Mouse (Mus musculus) stomach, embryonic 14.5 days (tissue): ENCODE data around the gene Tmem38b. TPM values are rescaled to one million over a fixed set of nuclear protein-coding genes. Genes with fewer than 3 reads are reported as not detected.

Experiments
- ATAC-seq: fragments of 200-750 bp; cut with Nextera tagmentation; 2 replicates; pipeline ENCODE4 v1.8.0; 2017; ENCODE audit warnings: low read depth, moderate TSS enrichment; ENCODE audit not compliant: insufficient number of reproducible peaks, insufficient read depth, low FRiP score
- H3K27ac ChIP-seq: fragments of 300-500 bp; sonication (generic); 2 replicates; pipeline ENCODE4 v1.5.1; 2014; ENCODE audit warnings: mild to moderate bottlenecking, low read length, moderate library complexity, mixed read lengths
- H3K27me3 ChIP-seq: fragments of 300-500 bp; sonication (generic); 2 replicates; pipeline ENCODE4 v1.6.1; 2014; ENCODE audit warnings: low read length, control low read depth, mixed read lengths; ENCODE audit not compliant: control insufficient read depth, insufficient read depth
- H3K36me3 ChIP-seq: fragments of 300-500 bp; sonication (generic); 2 replicates; pipeline ENCODE4 v1.6.1; 2014; ENCODE audit warnings: mild to moderate bottlenecking, control low read depth, low read length, moderate library complexity, mixed read lengths; ENCODE audit not compliant: control insufficient read depth, insufficient read depth
- H3K4me1 ChIP-seq: fragments of 300-500 bp; sonication (generic); 2 replicates; pipeline ENCODE4 v1.6.1; 2014; ENCODE audit warnings: low read length, control low read depth, mixed read lengths; ENCODE audit not compliant: control insufficient read depth, insufficient read depth
- H3K4me2 ChIP-seq: fragments of 300-500 bp; sonication (generic); replicated peaks from 2 replicates; pipeline ENCODE4 v1.6.1; 2014; ENCODE audit warnings: low read depth, low read length, control low read depth
- H3K4me3 ChIP-seq: fragments of 300-500 bp; sonication (generic); 2 replicates; pipeline ENCODE4 v1.5.1; 2014; ENCODE audit warnings: low read depth, low read length, control low read depth
- H3K9ac ChIP-seq: fragments of 300-500 bp; sonication (generic); replicated peaks from 2 replicates; pipeline ENCODE4 v1.6.1; 2014; ENCODE audit warnings: low read depth, mild to moderate bottlenecking, control low read depth, low read length, moderate library complexity, mixed read lengths
- H3K9me3 ChIP-seq: fragments of 300-500 bp; sonication (generic); 2 replicates; pipeline ENCODE4 v1.6.1; 2016; ENCODE audit warnings: low read depth, low read length, control low read depth; ENCODE audit not compliant: control insufficient read depth
- WGBS: fragments of 180-500 bp; shearing (Covaris S2); extraction: QIAGEN DNeasy Blood & Tissue Kit; methylation state at CpG from one replicate; pipeline ENCODE4 v1.1.7; 2014; 5-methylcytosine and 5-hydroxymethylcytosine counted together
- polyA plus RNA-seq: library from polyadenylated mRNA; unstranded; fragments of >200 nt; fragmentation: Nextera tagmentation; extraction: Ambion mirVana; gene quantifications from 2 replicates; pipeline ENCODE4 v1.2.1, GENCODE M21; 2014

Gene Tmem38b
- polyA plus RNA-seq, 1 experiment from 2014 or later = 8.6 TPM

DNA sequence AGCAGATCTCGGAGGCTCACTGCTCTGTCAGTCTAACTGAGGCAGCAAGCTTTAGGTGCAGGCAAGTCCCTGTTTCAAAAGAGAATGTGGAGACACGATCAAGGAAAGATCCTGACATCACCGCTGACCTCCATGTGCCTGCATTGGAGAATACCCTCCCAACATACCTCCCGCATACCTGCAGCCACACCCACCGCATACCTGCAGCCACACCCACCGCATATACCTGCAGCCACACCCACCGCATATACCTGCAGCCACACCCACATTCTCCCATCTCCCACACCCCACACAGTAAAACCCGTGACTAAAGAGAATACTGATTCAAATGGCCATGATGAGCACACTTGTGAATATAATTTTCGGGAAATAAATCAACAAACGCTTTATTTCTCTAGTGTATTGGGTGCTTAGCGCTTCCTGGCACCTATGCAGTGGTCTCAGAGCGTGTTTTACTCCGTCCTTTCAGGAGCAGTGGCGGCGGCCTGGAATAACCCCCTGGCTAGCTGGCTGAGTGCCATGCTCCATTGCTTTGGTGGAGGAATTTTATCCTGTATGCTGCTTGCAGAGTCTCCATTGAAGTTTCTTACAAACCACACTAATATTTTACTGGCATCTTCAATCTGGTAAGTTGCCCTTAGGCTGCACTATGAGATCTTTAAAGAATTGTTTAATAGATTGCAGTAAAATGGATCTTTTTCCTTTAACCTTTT is 14.5 kb downstream of the Tmem38b start:
- H3K36me3 ChIP-seq = no peaks in the 10 kb centered on the region
- no peak overlapping the region for H3K4me3 ChIP-seq
- H3K4me2 ChIP-seq = no peak overlapping the region
- no peak overlapping the region for H3K27ac ChIP-seq
- H3K9ac ChIP-seq = no peak overlapping the region
- H3K4me1 ChIP-seq = no peaks in the 10 kb centered on the region
- no peaks in the 10 kb centered on the region for H3K27me3 ChIP-seq
- no peak for ATAC-seq
- 84% methylated on average over 15 of the region's 15 CpGs for WGBS
- H3K9me3 ChIP-seq = no peaks in the 10 kb centered on the region

- Histone ChIP-seq H3K36me3 (no peaks in the 10 kb centered on the region), H3K27ac (no peak overlapping the region), H3K9ac (no peak overlapping the region), H3K4me2 (no peak overlapping the region), H3K4me1 (no peaks in the 10 kb centered on the region), H3K4me3 (no peak overlapping the region), H3K27me3 (no peaks in the 10 kb centered on the region), H3K9me3 (no peaks in the 10 kb centered on the region)
- no peak for ATAC-seq
- WGBS = 58% methylated on average over 8 of the region's 8 CpGs
These were observed 17.7 kb downstream of the Tmem38b start for GRCm38 (mm10) chr4:53843553-53843952.

DNA sequence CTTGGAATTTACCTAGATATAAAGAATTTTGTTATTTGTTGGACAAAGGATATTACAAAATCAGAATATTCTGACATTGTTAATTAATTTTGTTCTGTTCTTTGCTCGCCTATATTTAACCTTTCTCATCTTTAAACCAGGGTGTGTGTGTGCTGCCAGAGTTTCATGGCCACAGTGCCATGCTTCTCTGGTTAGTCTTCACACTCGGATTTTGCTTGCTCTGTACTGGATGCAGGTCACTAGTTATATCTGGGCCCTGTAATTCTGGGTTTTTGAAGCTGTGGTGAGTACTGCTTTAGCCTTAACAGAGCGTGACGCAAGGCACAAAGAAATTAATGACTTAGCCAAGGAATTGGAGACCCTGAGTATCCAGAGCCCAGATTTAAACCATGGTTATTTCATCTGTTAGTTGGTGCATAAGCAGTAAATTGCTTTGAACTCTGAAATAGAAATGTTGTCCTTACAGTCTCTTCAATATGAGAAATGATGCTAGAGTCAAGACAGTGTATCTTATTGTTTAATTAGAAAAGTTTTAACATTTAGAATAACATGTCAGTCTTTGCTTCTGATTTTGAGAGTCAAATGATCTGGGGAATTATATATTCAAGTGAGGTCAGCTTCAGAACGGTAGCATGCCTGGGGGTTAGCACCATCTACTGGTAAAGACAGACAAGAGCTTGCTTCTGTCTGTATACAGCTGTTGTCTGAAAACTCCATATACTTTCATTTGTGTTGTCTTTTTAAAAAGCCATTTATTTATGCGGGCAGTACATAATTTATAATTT is 19.2 kb downstream of the Tmem38b start:
- Histone ChIP-seq H3K4me2 (no peak overlapping the region), H3K9me3 (no peaks in the 10 kb centered on the region), H3K27ac (no peak overlapping the region), H3K27me3 (no peaks in the 10 kb centered on the region), H3K4me3 (no peak overlapping the region), H3K9ac (no peak overlapping the region), H3K36me3 (no peaks in the 10 kb centered on the region), H3K4me1 (no peaks in the 10 kb centered on the region)
- no peak for ATAC-seq
- 58% methylated on average over 6 of the region's 6 CpGs for WGBS

- no peaks in the 10 kb centered on the region for H3K36me3 ChIP-seq
- H3K4me2 ChIP-seq = no peak overlapping the region
- H3K9ac ChIP-seq = no peak overlapping the region
- WGBS = 94% methylated on average over 1 of the region's 1 CpGs
- H3K9me3 ChIP-seq = no peaks in the 10 kb centered on the region
- H3K4me1 ChIP-seq = no peaks in the 10 kb centered on the region
- ATAC-seq = no peak
- H3K27me3 ChIP-seq = no peaks in the 10 kb centered on the region
- H3K4me3 ChIP-seq = no peak overlapping the region
- H3K27ac ChIP-seq = no peak overlapping the region
These were observed 19.8 kb downstream of the Tmem38b start for GRCm38 (mm10) chr4:53845656-53846055.

GRCm38 (mm10) chr4:53846326-53846725 is 20.5 kb downstream of the Tmem38b start:
- Histone ChIP-seq H3K9me3 (no peaks in the 10 kb centered on the region), H3K36me3 (no peaks in the 10 kb centered on the region), H3K27me3 (no peaks in the 10 kb centered on the region), H3K4me2 (no peak overlapping the region), H3K9ac (no peak overlapping the region), H3K27ac (no peak overlapping the region), H3K4me1 (no peaks in the 10 kb centered on the region), H3K4me3 (no peak overlapping the region)
- WGBS = 68% methylated on average over 2 of the region's 2 CpGs
- ATAC-seq = no peak

- no peak for ATAC-seq
- Histone ChIP-seq H3K27ac (no peak overlapping the region), H3K4me2 (no peak overlapping the region), H3K27me3 (no peaks in the 10 kb centered on the region), H3K36me3 (no peaks in the 10 kb centered on the region), H3K4me3 (no peak overlapping the region), H3K9me3 (no peaks in the 10 kb centered on the region), H3K4me1 (no peaks in the 10 kb centered on the region), H3K9ac (no peak overlapping the region)
- 86% methylated on average over 4 of the region's 4 CpGs for WGBS
These were observed 21.7 kb downstream of the Tmem38b start for GRCm38 (mm10) chr4:53847541-53847940.

DNA sequence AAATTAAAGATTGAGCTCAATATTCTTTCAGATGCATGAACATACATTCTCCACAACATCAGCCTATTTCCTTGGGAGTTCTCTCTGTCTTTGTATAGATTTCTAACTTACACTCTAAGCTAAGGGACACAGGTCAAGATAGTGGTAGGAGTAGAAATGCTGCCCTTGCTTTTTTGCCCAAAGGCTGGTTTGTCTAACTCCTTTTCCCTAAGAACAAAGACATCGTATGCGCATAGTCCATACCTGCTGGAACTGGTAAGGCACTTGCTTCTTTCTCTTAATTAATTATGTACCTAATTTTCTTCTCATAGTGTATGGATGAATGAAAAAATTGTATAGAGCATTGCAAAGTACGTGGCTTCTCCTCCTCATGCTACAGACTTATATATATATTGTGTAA is 22.5 kb downstream of the Tmem38b start:
- Histone ChIP-seq H3K4me3 (no peak overlapping the region), H3K27me3 (no peaks in the 10 kb centered on the region), H3K4me2 (no peak overlapping the region), H3K4me1 (no peaks in the 10 kb centered on the region), H3K9ac (no peak overlapping the region), H3K36me3 (no peaks in the 10 kb centered on the region), H3K9me3 (no peaks in the 10 kb centered on the region), H3K27ac (no peak overlapping the region)
- ATAC-seq = no peak
- WGBS = 95% methylated on average over 3 of the region's 3 CpGs

DNA sequence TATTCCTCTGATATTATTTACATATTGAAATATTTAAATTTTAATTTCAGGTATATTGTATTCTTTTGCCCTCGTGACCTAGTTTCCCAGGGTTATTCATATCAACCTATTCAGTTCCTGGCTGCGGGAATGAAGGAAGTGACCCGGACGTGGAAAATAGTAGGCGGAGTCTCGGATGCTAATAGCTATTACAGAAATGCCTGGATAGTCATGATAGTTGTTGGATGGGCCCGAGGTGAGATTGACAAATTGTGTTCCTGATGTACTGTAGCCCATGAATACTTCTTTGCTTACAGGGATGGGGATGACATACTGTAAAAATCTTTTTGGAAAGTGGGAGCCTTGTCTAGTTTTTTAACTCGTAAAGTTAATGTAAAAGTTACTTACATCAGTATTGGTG is 23.0 kb downstream of the Tmem38b start:
- H3K9ac ChIP-seq = no peak overlapping the region
- no peak overlapping the region for H3K4me3 ChIP-seq
- H3K27me3 ChIP-seq = no peaks in the 10 kb centered on the region
- WGBS = 86% methylated on average over 8 of the region's 8 CpGs
- ATAC-seq = no peak
- H3K9me3 ChIP-seq = no peaks in the 10 kb centered on the region
- no peaks in the 10 kb centered on the region for H3K4me1 ChIP-seq
- no peaks in the 10 kb centered on the region for H3K36me3 ChIP-seq
- no peak overlapping the region for H3K4me2 ChIP-seq
- no peak overlapping the region for H3K27ac ChIP-seq
